Mouse (Mus musculus) heart, embryonic 12.5 days (tissue): ENCODE results near the gene Gm5934. TPM values are rescaled to one million over a fixed set of nuclear protein-coding genes. Genes with fewer than 3 reads are reported as not detected.
"Not testable (repeated sequence)": the region's sequence is repeated elsewhere in the genome, so short reads cannot be mapped to it uniquely, and the experiment has no call there.

Experiments used
- ATAC-seq: fragments of 200-750 bp; cut with Nextera tagmentation; 2 replicates; pipeline ENCODE4 v1.8.0; 2017; ENCODE audit warnings: moderate TSS enrichment, moderate library complexity; ENCODE audit not compliant: insufficient number of reproducible peaks, low FRiP score
- H3K27ac ChIP-seq: fragments of 300-500 bp; sonication (generic); 2 replicates; pipeline ENCODE4 v1.5.1; 2016; ENCODE audit warnings: mild to moderate bottlenecking, moderate library complexity; ENCODE audit not compliant: poor library complexity, severe bottlenecking
- H3K27me3 ChIP-seq: fragments of 300-500 bp; sonication (generic); replicated peaks from 2 replicates; pipeline ENCODE4 v1.6.1; 2016; ENCODE audit warnings: mild to moderate bottlenecking, moderate library complexity
- H3K36me3 ChIP-seq: fragments of 300-500 bp; sonication (generic); 2 replicates; pipeline ENCODE4 v1.6.1; 2016; ENCODE audit warnings: mild to moderate bottlenecking, moderate library complexity
- H3K4me1 ChIP-seq: fragments of 300-500 bp; sonication (generic); replicated peaks from 2 replicates; pipeline ENCODE4 v1.6.1; 2016; ENCODE audit warnings: mild to moderate bottlenecking
- H3K4me2 ChIP-seq: fragments of 300-500 bp; sonication (generic); 2 replicates; pipeline ENCODE4 v1.6.1; 2016; ENCODE audit warnings: mild to moderate bottlenecking, moderate library complexity
- H3K4me3 ChIP-seq: fragments of 300-500 bp; sonication (generic); 2 replicates; pipeline ENCODE4 v1.5.1; 2016; ENCODE audit warnings: mild to moderate bottlenecking
- H3K9ac ChIP-seq: fragments of 300-500 bp; sonication (generic); 2 replicates; pipeline ENCODE4 v1.6.1; 2016; ENCODE audit warnings: mild to moderate bottlenecking, moderate library complexity
- H3K9me3 ChIP-seq: fragments of 300-500 bp; sonication (generic); replicated peaks from 2 replicates; pipeline ENCODE4 v1.6.1; 2016; ENCODE audit warnings: mild to moderate bottlenecking, moderate library complexity
- WGBS: fragments of 180-500 bp; shearing (Covaris S2); methylation state at CpG from one replicate; pipeline ENCODE4 v1.1.7; 2016; 5-methylcytosine and 5-hydroxymethylcytosine counted together
- polyA plus RNA-seq: library from polyadenylated mRNA; unstranded; fragments of >200 nt; fragmentation: Nextera tagmentation; extraction: Ambion mirVana; gene quantifications from 2 replicates; pipeline ENCODE4 v1.2.1, GENCODE M21; 2016

The Gm5934 gene
- polyA plus RNA-seq, result not detected in 2 replicates

DNA sequence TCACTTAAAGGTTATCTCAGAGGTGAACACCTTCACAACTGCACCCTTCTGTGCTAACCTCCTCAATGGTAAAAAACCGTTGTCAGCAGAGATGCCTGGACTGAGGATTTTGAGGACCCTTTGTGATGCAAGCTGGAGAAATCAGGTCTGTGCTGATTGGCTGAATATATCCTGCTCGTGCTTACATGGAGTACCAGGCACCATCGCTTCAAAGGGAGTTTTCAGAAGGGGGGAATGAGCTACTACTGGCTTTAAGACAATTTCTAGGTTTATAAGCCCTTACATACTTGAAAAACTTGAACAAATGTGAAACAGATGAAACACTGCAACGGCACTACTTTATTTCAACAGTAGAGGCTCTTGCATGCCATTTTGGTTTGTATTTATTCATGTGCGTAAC is at the start of gene Gm5934:
Gene Gm5934 (minus strand): TSS at position 101 of the 400 bp plus-strand sequence.
- H3K4me3 ChIP-seq, H3K4me1 ChIP-seq, H3K9me3 ChIP-seq, H3K4me2 ChIP-seq, ATAC-seq, H3K9ac ChIP-seq, H3K27me3 ChIP-seq, H3K27ac ChIP-seq, H3K36me3 ChIP-seq: not testable (repeated sequence)
- 69% methylated on average over 5 of the region's 5 CpGs for WGBS

Other genes starting within 250 kb of the Gm5934 start
- not detected in 2 replicates for gene Gm4297, start 74.1 kb upstream of the Gm5934 start, polyA plus RNA-seq